Mouse (Mus musculus) embryonic facial prominence, embryonic 11.5 days (tissue): ENCODE measurements around the gene Bbs12. TPM values are rescaled to one million over a fixed set of nuclear protein-coding genes. Genes with fewer than 3 reads are reported as not detected.
A peak's percentile ranks its signal among the peaks of the same experiment; 100 is the strongest.

Experiments used
- ATAC-seq: fragments of 200-750 bp; cut with Nextera tagmentation; replicated peaks from 2 replicates; pipeline ENCODE4 v1.8.0; 2017; ENCODE audit warnings: low read depth; ENCODE audit not compliant: insufficient number of reproducible peaks, low FRiP score, low TSS enrichment
- DNase-seq: peaks from one replicate; pipeline ENCODE4 v3.0.0-alpha.2; 2015; ENCODE audit warnings: low spot score
- H3K27ac ChIP-seq: fragments of 300-500 bp; sonication (generic); replicated peaks from 2 replicates; pipeline ENCODE4 v1.5.1; 2014; ENCODE audit warnings: mild to moderate bottlenecking, low read depth, low read length, control low read depth
- H3K27me3 ChIP-seq: fragments of 300-500 bp; sonication (generic); 2 replicates; pipeline ENCODE4 v1.6.1; 2014; ENCODE audit warnings: mild to moderate bottlenecking, low read length, moderate library complexity, mixed read lengths; ENCODE audit not compliant: control insufficient read depth, insufficient read depth
- H3K36me3 ChIP-seq: fragments of 300-500 bp; sonication (generic); replicated peaks from 2 replicates; pipeline ENCODE4 v1.6.1; 2014; ENCODE audit warnings: low read depth, mild to moderate bottlenecking, low read length, moderate library complexity, mixed read lengths; ENCODE audit not compliant: control insufficient read depth, insufficient read depth
- H3K4me1 ChIP-seq: fragments of 300-500 bp; sonication (generic); 2 replicates; pipeline ENCODE4 v1.6.1; 2014; ENCODE audit warnings: low read length, mixed read lengths; ENCODE audit not compliant: control insufficient read depth, insufficient read depth
- H3K4me2 ChIP-seq: fragments of 300-500 bp; sonication (generic); 2 replicates; pipeline ENCODE4 v1.6.1; 2014; ENCODE audit warnings: low read depth, mild to moderate bottlenecking, control low read depth, low read length, moderate library complexity
- H3K4me3 ChIP-seq: fragments of 300-500 bp; sonication (generic); 2 replicates; pipeline ENCODE4 v1.5.1; 2014; ENCODE audit warnings: low read depth, low read length, control low read depth
- H3K9ac ChIP-seq: fragments of 300-500 bp; sonication (generic); replicated peaks from 2 replicates; pipeline ENCODE4 v1.6.1; 2014; ENCODE audit warnings: mild to moderate bottlenecking, control low read depth, low read length
- H3K9me3 ChIP-seq: fragments of 300-500 bp; sonication (generic); replicated peaks from 2 replicates; pipeline ENCODE4 v1.6.1; 2016; ENCODE audit warnings: mild to moderate bottlenecking, low read length, inconsistent platforms, mixed read lengths; ENCODE audit not compliant: control insufficient read depth
- WGBS: fragments of 180-500 bp; shearing (Covaris S2); extraction: QIAGEN DNeasy Blood & Tissue Kit; methylation state at CpG from one replicate; pipeline ENCODE4 v1.1.7; 2014; 5-methylcytosine and 5-hydroxymethylcytosine counted together
- polyA plus RNA-seq: library from polyadenylated mRNA; unstranded; fragments of >200 nt; fragmentation: Nextera tagmentation; extraction: Ambion mirVana; gene quantifications from 2 replicates; pipeline ENCODE4 v1.2.1, GENCODE M21; 2014

The Bbs12 gene
- polyA plus RNA-seq, 1 experiment from 2014 or later: 11.6 TPM

GRCm38 (mm10) chr3:37350386-37350785 lies 38.0 kb downstream of the Bbs12 start:
- no peak overlapping the region for H3K4me2 ChIP-seq
- H3K9ac ChIP-seq: no peak overlapping the region
- H3K4me3 ChIP-seq: no peak overlapping the region
- no peaks in the 10 kb centered on the region for H3K36me3 ChIP-seq
- WGBS: 58% methylated on average over 7 of the region's 7 CpGs
- no peak overlapping the region for H3K27ac ChIP-seq
- H3K27me3 ChIP-seq: peaks cover 13% of the 10 kb centered on the region
- DNase-seq (no peak), ATAC-seq (no peak)
- H3K4me1 ChIP-seq: 0 out of 2 replicates have a peak, but pooled peaks cover 3% of the 10 kb centered on the region
- no peaks in the 10 kb centered on the region for H3K9me3 ChIP-seq

DNA sequence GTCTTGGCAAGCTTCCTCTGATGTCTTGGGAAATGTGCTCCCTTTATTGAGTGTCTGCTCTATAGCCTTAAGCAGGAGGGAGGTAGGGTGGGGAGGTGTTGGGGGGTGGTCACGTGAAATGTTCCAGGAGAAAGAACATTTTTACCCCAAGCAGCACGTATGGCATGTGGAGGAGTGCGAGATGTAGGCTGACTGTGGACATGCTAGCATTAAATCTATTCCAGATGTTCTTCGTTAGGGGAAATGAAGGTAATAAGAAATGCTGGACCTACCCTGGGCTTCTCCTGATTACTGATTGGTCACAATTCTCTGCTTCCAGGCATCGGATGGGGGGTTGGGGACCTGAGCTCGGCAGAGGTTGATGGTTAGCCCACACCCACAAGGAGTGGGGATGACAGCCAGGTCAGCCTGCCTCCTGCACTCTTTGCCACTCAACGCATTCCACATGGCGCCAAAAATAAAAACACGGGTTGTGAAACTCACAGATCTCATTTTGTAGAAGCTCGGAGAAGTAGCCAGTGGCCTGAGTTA lies 41.7 kb downstream of the Bbs12 start:
- peak overlapping the region; percentile 41; the same call in 1 of the 2 replicates for H3K27ac ChIP-seq
- H3K4me3 ChIP-seq: no peak overlapping the region
- H3K4me2 ChIP-seq: no peak overlapping the region; the same call in 1 of the 2 replicates
- peaks cover 7% of the 10 kb centered on the region; the same call in 1 of the 2 replicates for H3K27me3 ChIP-seq
- no peaks in the 10 kb centered on the region for H3K36me3 ChIP-seq
- H3K9ac ChIP-seq: no peak overlapping the region
- peak; percentile 83; the same call in 1 of the 2 replicates for ATAC-seq
- no peaks in the 10 kb centered on the region for H3K9me3 ChIP-seq
- peak; percentile 69 for DNase-seq
- WGBS: 44% methylated on average over 10 of the region's 10 CpGs
- 0 out of 2 replicates have a peak, but pooled peaks cover 3% of the 10 kb centered on the region for H3K4me1 ChIP-seq

- 80% methylated on average over 1 of the region's 1 CpGs for WGBS
- H3K27ac ChIP-seq: no peak overlapping the region
- H3K4me3 ChIP-seq: no peak overlapping the region
- no peak for DNase-seq
- H3K4me1 ChIP-seq: 0 out of 2 replicates have a peak, but pooled peaks cover 3% of the 10 kb centered on the region
- H3K36me3 ChIP-seq: no peaks in the 10 kb centered on the region
- H3K4me2 ChIP-seq: no peak overlapping the region
- no peak overlapping the region for H3K9ac ChIP-seq
- ATAC-seq: no peak
- H3K27me3 ChIP-seq: 0 out of 2 replicates have a peak, but pooled peaks cover under 1% of the 10 kb centered on the region
- no peaks in the 10 kb centered on the region for H3K9me3 ChIP-seq
These were observed 42.4 kb downstream of the Bbs12 start for GRCm38 (mm10) chr3:37354737-37355136.

- 86% methylated on average over 9 of the region's 9 CpGs for WGBS
- DNase-seq: no peak
- H3K27me3 ChIP-seq: no peaks in the 10 kb centered on the region
- H3K27ac ChIP-seq: no peak overlapping the region
- no peak overlapping the region for H3K4me3 ChIP-seq
- no peak for ATAC-seq
- no peak overlapping the region for H3K4me2 ChIP-seq
- H3K4me1 ChIP-seq: no peaks in the 10 kb centered on the region
- no peak overlapping the region for H3K9ac ChIP-seq
- H3K9me3 ChIP-seq: no peaks in the 10 kb centered on the region
- no peaks in the 10 kb centered on the region for H3K36me3 ChIP-seq
These were observed 48.4 kb downstream of the Bbs12 start for GRCm38 (mm10) chr3:37360729-37361128.

DNA sequence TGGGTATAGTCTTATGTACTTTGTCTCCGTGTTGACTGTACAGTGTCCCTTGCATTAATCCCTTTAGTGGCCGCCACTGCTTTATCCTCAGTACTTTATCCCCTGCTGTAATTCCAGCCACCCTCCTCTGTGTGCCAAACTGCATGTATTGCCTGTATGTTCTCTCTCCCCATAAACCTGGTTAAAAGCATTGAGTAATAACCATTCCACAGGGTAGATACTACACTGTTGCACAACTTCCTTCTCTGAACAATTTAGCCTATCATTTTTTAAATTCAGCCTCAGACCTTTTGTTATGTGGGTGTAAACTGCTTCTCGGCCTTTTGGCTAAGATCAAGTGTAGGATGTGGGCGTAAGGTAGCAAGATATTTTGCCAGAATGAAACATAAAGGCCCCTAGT lies 52.8 kb downstream of the Bbs12 start:
- no peak overlapping the region for H3K4me2 ChIP-seq
- ATAC-seq (no peak), DNase-seq (no peak)
- WGBS: 85% methylated on average over 4 of the region's 4 CpGs
- H3K9ac ChIP-seq: no peak overlapping the region
- H3K9me3 ChIP-seq: no peaks in the 10 kb centered on the region
- no peaks in the 10 kb centered on the region for H3K4me1 ChIP-seq
- H3K27ac ChIP-seq: no peak overlapping the region
- H3K4me3 ChIP-seq: no peak overlapping the region
- no peaks in the 10 kb centered on the region for H3K36me3 ChIP-seq
- H3K27me3 ChIP-seq: no peaks in the 10 kb centered on the region

DNA sequence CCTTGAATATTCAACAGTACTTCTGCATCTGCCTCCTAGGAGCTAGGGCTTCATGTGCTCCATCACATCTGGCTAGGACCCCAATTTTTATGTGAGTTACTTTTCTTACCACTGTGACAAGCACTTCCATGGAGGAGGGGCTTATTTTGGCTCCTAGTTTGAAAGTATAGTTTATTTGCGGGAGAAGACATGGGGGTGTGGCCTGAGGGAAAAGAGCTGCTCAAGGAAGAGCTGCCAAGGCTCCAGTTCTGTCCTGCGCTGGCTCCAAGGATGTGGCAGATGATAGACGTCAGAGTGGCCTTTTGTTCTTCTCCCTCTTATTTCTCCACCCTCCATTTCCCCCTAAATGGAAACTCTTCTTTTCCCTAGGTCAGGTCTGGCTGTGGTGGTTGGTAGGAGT lies 53.6 kb downstream of the Bbs12 start:
- Histone ChIP-seq H3K4me3 (no peak overlapping the region), H3K9ac (no peak overlapping the region), H3K4me1 (no peaks in the 10 kb centered on the region), H3K27me3 (no peaks in the 10 kb centered on the region), H3K36me3 (no peaks in the 10 kb centered on the region), H3K4me2 (no peak overlapping the region), H3K9me3 (no peaks in the 10 kb centered on the region), H3K27ac (no peak overlapping the region)
- no peak for ATAC-seq
- 45% methylated on average over 3 of the region's 3 CpGs for WGBS
- no peak for DNase-seq

DNA sequence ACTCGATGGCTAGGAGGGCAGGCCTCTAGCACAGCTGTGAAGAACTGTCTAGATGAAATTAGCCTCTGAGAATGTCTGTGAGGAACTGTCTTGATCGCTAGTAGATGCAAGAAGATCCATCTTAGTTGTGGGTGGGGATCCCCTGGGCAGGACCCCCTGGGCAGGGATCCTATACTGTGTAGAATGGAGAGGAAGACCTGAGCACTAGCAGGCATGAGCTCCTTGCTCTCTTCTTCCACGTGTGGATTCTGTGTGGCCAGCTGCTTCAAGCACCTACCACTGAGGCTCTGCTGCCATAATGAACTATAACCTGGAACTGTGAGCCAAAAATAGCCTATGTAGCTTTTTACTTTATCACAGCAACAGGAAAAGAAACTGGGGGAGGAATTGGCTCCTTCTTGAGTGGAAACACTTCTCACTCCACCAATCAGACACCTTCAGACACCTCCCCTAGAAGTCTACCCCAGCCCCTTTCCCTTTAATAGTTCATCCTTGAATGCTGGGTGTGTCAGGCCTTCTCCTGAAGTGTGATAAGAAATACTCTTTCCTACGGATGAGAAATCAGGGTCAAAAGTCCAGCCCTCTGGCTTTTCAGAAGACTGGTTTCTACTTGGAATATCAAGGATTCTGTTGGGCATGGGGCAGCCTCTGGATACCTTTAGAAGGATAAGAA lies 54.2 kb downstream of the Bbs12 start:
- ATAC-seq (no peak), DNase-seq (no peak)
- no peak overlapping the region for H3K4me3 ChIP-seq
- H3K9me3 ChIP-seq: no peaks in the 10 kb centered on the region
- H3K9ac ChIP-seq: no peak overlapping the region
- no peaks in the 10 kb centered on the region for H3K4me1 ChIP-seq
- no peaks in the 10 kb centered on the region for H3K36me3 ChIP-seq
- no peaks in the 10 kb centered on the region for H3K27me3 ChIP-seq
- H3K27ac ChIP-seq: no peak overlapping the region
- H3K4me2 ChIP-seq: no peak overlapping the region
- 75% methylated on average over 4 of the region's 4 CpGs for WGBS

- WGBS: 76% methylated on average over 4 of the region's 4 CpGs
- no peaks in the 10 kb centered on the region for H3K9me3 ChIP-seq
- H3K27me3 ChIP-seq: no peaks in the 10 kb centered on the region
- no peak overlapping the region for H3K4me2 ChIP-seq
- H3K36me3 ChIP-seq: no peaks in the 10 kb centered on the region
- H3K4me3 ChIP-seq: no peak overlapping the region
- no peak for ATAC-seq
- DNase-seq: no peak
- no peaks in the 10 kb centered on the region for H3K4me1 ChIP-seq
- H3K9ac ChIP-seq: no peak overlapping the region
- no peak overlapping the region for H3K27ac ChIP-seq
These were observed 58.1 kb downstream of the Bbs12 start for GRCm38 (mm10) chr3:37370407-37370806.
